ENCODE assay signal across 19 mouse cellular contexts in the genomic region with DNA sequence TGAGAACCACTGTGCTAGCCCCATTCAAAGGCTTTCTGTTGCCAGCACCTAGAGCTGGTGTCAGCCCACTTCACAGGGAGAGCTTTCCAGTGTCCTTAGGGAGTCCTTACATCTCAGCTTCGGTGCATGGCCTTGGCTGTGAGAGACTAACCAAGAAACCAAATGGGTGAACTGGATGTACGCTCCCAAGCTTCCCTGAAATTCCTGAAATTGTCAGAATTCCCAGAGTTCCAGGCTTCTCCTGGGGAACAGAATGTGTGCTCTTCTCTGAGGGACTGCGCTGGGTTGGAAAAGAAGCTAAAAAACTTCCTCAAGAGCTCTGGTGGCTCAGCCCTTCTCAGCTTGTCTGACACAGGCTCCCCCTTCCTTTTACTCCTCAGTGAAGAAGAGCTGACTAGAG.
A peak's percentile ranks its signal among the peaks of the same experiment; 100 is the strongest.
DNase-seq lines count a peak whose midpoint lies in the region; TF ChIP-seq lines count a peak whose summit lies in the region.
"Had no signal": no experiment of that assay in that cellular context is flagged by ENCODE, and none has a peak within 500 bp of the region (broad histone marks: within the 10 kb centered on the region; RNA-seq: fewer than 3 reads in every experiment).

No protein-coding gene starts in this region.

- H3K27ac ChIP-seq in layer of hippocampus, adult 2 months = peak overlapping the region; percentile 75; the same call in 1 of the 2 replicates
- peak overlapping the region; percentile 45 for H3K27ac ChIP-seq in spleen, adult 2 months (ENCODE audit: insufficient read depth, low read length)
- H3K27ac ChIP-seq in bone marrow, adult 2 months (ENCODE audit: control insufficient read depth, insufficient read depth, low read depth, low read length, poor library complexity) = peak overlapping the region; percentile 53; the same call in 1 of the 2 replicates
- no peak overlapping the region for H3K27ac ChIP-seq in cerebellum, adult 2 months (ENCODE audit: insufficient read depth, low read length)
- H3K27ac ChIP-seq: forebrain, embryonic 13.5 days; hindbrain, embryonic 10.5 days; hindbrain, embryonic 14.5 days; intestine, embryonic 15.5 days had no signal

- H3K27me3 ChIP-seq in spleen, adult 2 months (ENCODE audit: control insufficient read depth, insufficient read depth, low read length) = no peaks in the 10 kb centered on the region
- no peaks in the 10 kb centered on the region for H3K27me3 ChIP-seq in cerebellum, adult 2 months (ENCODE audit: control insufficient read depth, insufficient read depth, low read length)
- H3K27me3 ChIP-seq: CH12.LX; forebrain, embryonic 13.5 days; heart, embryonic 12.5 days; intestine, embryonic 15.5 days had no signal

- peaks cover 43% of the 10 kb centered on the region for H3K4me1 ChIP-seq in spleen, adult 2 months (ENCODE audit: control insufficient read depth, insufficient read depth, insufficient read length)
- peaks cover 10% of the 10 kb centered on the region; the same call in 1 of the 2 replicates for H3K4me1 ChIP-seq in bone marrow, adult 2 months (ENCODE audit: control insufficient read depth, insufficient read depth, low read length)
- H3K4me1 ChIP-seq in cerebellum, adult 2 months (ENCODE audit: control insufficient read depth, insufficient read depth, low read length) = peaks cover 4% of the 10 kb centered on the region

- WGBS in spleen, adult 2 months = 81% methylated on average over 3 of the region's 3 CpGs
- WGBS in bone marrow, adult 2 months = 82% methylated on average over 3 of the region's 3 CpGs
- WGBS in cerebellum, adult 2 months = 86% methylated on average over 3 of the region's 3 CpGs

- no peaks in the 10 kb centered on the region for H3K36me3 ChIP-seq in spleen, adult 2 months (ENCODE audit: control insufficient read depth, insufficient read depth, low read length)
- H3K36me3 ChIP-seq: heart, embryonic 12.5 days; hindbrain, embryonic 10.5 days; intestine, embryonic 15.5 days had no signal

- TF ChIP-seq CTCF in layer of hippocampus, adult 2 months (conservative IDR thresholded peaks at IDR 0.05) = no peak
- no peak for TF ChIP-seq CTCF in spleen, adult 2 months (IDR thresholded peaks at IDR 0.05; ENCODE audit: extremely low read depth, insufficient read depth, insufficient read length, insufficient replicate concordance)
- TF ChIP-seq CTCF in bone marrow, adult 2 months (IDR thresholded peaks at IDR 0.05; ENCODE audit: control insufficient read depth, insufficient read depth, low read length) = no peak
- TF ChIP-seq CTCF in cerebellum, adult 2 months (IDR thresholded peaks at IDR 0.05; ENCODE audit: borderline replicate concordance, insufficient read depth, low read depth, low read length) = no peak

- DNase-seq in layer of hippocampus, adult 2 months (ENCODE audit: low spot score in 2 of 2) = no peak
- no peak for DNase-seq in layer of hippocampus, adult 9-11 months
- no peak for DNase-seq in spleen, adult 2 months (ENCODE audit: low read depth in 1 of 2, low spot score in 2 of 2)
- DNase-seq in spleen, adult 18-20 months = no peak
- no peak for DNase-seq in cerebellum, postnatal 10 days
- DNase-seq in cerebellum, adult 2 months = no peak
- DNase-seq: adrenal gland, postnatal 25 days; cerebellum, adult 8-10 months; cerebellum, postnatal 25 days; forebrain, postnatal 0 days; gastrocnemius, postnatal 10 days; heart, adult 18-20 months had no signal

- no peak for TF ChIP-seq POLR2A in spleen, adult 2 months (IDR thresholded peaks at IDR 0.05; ENCODE audit: low read depth, low read length)
- no peak for TF ChIP-seq POLR2A in bone marrow, adult 2 months (IDR thresholded peaks at IDR 0.05; ENCODE audit: borderline replicate concordance, control insufficient read depth, low read depth, low read length)
- no peak for TF ChIP-seq POLR2A in cerebellum, adult 2 months (IDR thresholded peaks at IDR 0.05; ENCODE audit: borderline replicate concordance, insufficient read depth, low read length)

- no peak overlapping the region for H3K4me3 ChIP-seq in layer of hippocampus, adult 2 months
- H3K4me3 ChIP-seq in spleen, adult 2 months (ENCODE audit: extremely low read depth, insufficient read depth, insufficient read length) = no peak overlapping the region
- no peak overlapping the region for H3K4me3 ChIP-seq in bone marrow, adult 2 months (replicated peaks; ENCODE audit: control insufficient read depth, low read depth, low read length)
- no peak overlapping the region for H3K4me3 ChIP-seq in cerebellum, adult 2 months (replicated peaks; ENCODE audit: insufficient read depth, low read depth, low read length)
- H3K4me3 ChIP-seq: forebrain, embryonic 13.5 days; heart, embryonic 12.5 days; hindbrain, embryonic 10.5 days; intestine, embryonic 15.5 days had no signal
